Mouse (Mus musculus) G1E (cell line): ENCODE measurements at regions not wholly inside any gene's neighbourhood (a gene's known extent, or its start where the extent isn't known, plus 50 kb on each side); places are given as distances from the start of the nearest gene placed in this dataset.

Source experiments
- CTCF ChIP-seq: IDR thresholded peaks from 2 replicates; pipeline ENCODE4 v1.5.1; 2012; ENCODE audit warnings: low read depth, low read length, inconsistent platforms, mixed read lengths
- GATA2 ChIP-seq: IDR thresholded peaks from 2 replicates; pipeline ENCODE4 v1.6.1; 2012; ENCODE audit warnings: low read depth, low read length, inconsistent platforms, borderline replicate concordance
- TAL1 ChIP-seq: conservative IDR thresholded peaks from 2 replicates; pipeline ENCODE4 v1.6.1; 2012; ENCODE audit warnings: low read depth, low read length, inconsistent platforms, mixed read lengths

DNA sequence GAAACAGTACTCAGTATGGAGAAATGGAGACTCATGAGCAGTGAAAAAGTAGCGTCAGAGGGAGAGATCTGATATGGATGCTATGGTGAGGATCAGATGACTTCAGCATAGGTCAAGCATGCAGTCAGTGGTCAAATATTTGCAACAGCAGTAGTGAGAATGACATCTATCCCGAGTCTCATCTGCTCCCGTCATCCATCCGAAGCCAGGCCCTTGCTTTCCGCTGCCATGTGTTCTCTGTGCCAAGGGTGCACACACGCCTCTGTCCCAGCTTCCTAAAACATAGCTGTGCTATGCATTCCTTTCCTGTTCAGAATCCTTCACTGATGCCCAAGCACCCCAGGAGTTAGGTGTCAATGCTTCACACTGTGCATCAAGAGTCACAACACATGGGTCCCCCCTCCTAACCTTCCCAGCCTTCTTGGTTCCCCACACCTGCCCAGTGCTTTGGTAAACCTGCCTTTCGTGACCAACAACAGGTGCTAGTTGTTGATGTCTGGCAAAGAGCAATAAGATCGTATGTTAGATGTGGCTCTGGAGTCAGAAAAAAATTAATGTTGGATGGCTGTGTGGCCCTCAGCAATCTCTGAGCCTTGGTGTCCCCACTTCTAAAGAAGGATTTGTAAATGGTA lies 85.1 kb upstream of the Bcl6 start:
- no peak for TF ChIP-seq CTCF
- no peak for TF ChIP-seq GATA2
- no peak for TF ChIP-seq TAL1
